Mouse (Mus musculus): ENCODE measurements around the gene Foxn3.

GRCm38 (mm10) chr12:99540201-99540600 is 23.2 kb downstream of the Foxn3 start:
- peak; percentile 38 for TF ChIP-seq CTCF (IDR thresholded peaks at IDR 0.05; ENCODE audit: low read depth, low read length)
- TF ChIP-seq POLR2A (IDR thresholded peaks at IDR 0.05; ENCODE audit: insufficient read depth, low read length), result no peak

Measured in ES-Bruce4 (cell line).